Mouse (Mus musculus) liver, embryonic 14.5 days (tissue): ENCODE data around the gene Clpsl2. TPM values are rescaled to one million over a fixed set of nuclear protein-coding genes. Genes with fewer than 3 reads are reported as not detected.

Experiments used
- ATAC-seq: fragments of 200-750 bp; cut with Nextera tagmentation; 2 replicates; pipeline ENCODE4 v1.8.0; 2017; ENCODE audit warnings: moderate number of reproducible peaks, mild to moderate bottlenecking, moderate library complexity; ENCODE audit not compliant: insufficient read depth
- DNase-seq, 3 experiments: peaks; one replicate each; pipeline ENCODE4 v3.0.0-alpha.2; 2012 to 2013; ENCODE audit warnings: low read depth in 3 of 3, low spot score in 3 of 3
- H3K27ac ChIP-seq: fragments of 300-500 bp; sonication (generic); 2 replicates; pipeline ENCODE4 v1.5.1; 2014; ENCODE audit warnings: moderate library complexity, mild to moderate bottlenecking, control low read depth, inconsistent platforms
- H3K27me3 ChIP-seq: fragments of 300-500 bp; sonication (generic); 2 replicates; pipeline ENCODE4 v1.6.1; 2014; ENCODE audit warnings: mild to moderate bottlenecking, low read length, moderate library complexity; ENCODE audit not compliant: control insufficient read depth, insufficient read depth
- H3K36me3 ChIP-seq: fragments of 300-500 bp; sonication (generic); replicated peaks from 2 replicates; pipeline ENCODE4 v1.6.1; 2014; ENCODE audit warnings: low read depth; ENCODE audit not compliant: control insufficient read depth, insufficient read depth
- H3K4me1 ChIP-seq, 2 experiments: fragments of 200-500 bp in 1 of 2; fragments of 300-500 bp in 1 of 2; sonication (generic) in 1 of 2; replicated peaks; 2 replicates each; pipeline ENCODE4 v1.6.1; 2012 to 2014; ENCODE audit warnings: antibody characterized with exemption in 1 of 2, inconsistent platforms in 1 of 2, low read length in 1 of 2; ENCODE audit not compliant: control insufficient read depth in 2 of 2, insufficient read depth in 2 of 2
- H3K4me2 ChIP-seq: fragments of 300-500 bp; sonication (generic); 2 replicates; pipeline ENCODE4 v1.6.1; 2014; ENCODE audit warnings: low read depth, mild to moderate bottlenecking, control low read depth, moderate library complexity
- H3K4me3 ChIP-seq, 2 experiments: fragments of 200-500 bp in 1 of 2; fragments of 300-500 bp in 1 of 2; sonication (generic) in 1 of 2; 2 replicates each; pipeline ENCODE4 v1.5.1; 2012 to 2014; ENCODE audit warnings: low read depth in 2 of 2, low read length in 2 of 2, mild to moderate bottlenecking in 2 of 2, control low read depth in 1 of 2, inconsistent platforms in 1 of 2, moderate library complexity in 1 of 2; ENCODE audit not compliant: insufficient read depth in 1 of 2
- H3K9ac ChIP-seq: fragments of 300-500 bp; sonication (generic); replicated peaks from 2 replicates; pipeline ENCODE4 v1.6.1; 2014; ENCODE audit warnings: mild to moderate bottlenecking, control low read depth, moderate library complexity
- H3K9me3 ChIP-seq: fragments of 300-500 bp; sonication (generic); 2 replicates; pipeline ENCODE4 v1.6.1; 2016; ENCODE audit warnings: low read length, mixed read lengths; ENCODE audit not compliant: control insufficient read depth
- CTCF ChIP-seq: IDR thresholded peaks from 2 replicates; pipeline ENCODE4 v1.5.1; 2016; ENCODE audit warnings: antibody characterized with exemption, low read depth, control low read depth
- EP300 ChIP-seq: IDR thresholded peaks from 2 replicates; pipeline ENCODE4 v1.6.1; 2016; ENCODE audit warnings: antibody characterized with exemption, low read depth
- WGBS: fragments of 180-500 bp; shearing (Covaris S2); extraction: QIAGEN DNeasy Blood & Tissue Kit; methylation state at CpG from one replicate; pipeline ENCODE4 v1.1.7; 2014; ENCODE audit not compliant: insufficient replicate concordance; 5-methylcytosine and 5-hydroxymethylcytosine counted together
- polyA plus RNA-seq, 2 experiments: library from polyadenylated mRNA; depleted of rRNA in 1 of 2; stranded (reverse) in 1 of 2; unstranded in 1 of 2; fragments of >200 nt; fragmentation: Nextera tagmentation in 1 of 2; extraction: Ambion mirVana in 1 of 2; gene quantifications; 2 replicates each; pipeline versions ENCODE4 v1.2.1 to v1.2.3; 2012 to 2014

Clpsl2 gene
- polyA plus RNA-seq, 2 experiments, result not detected

DNA sequence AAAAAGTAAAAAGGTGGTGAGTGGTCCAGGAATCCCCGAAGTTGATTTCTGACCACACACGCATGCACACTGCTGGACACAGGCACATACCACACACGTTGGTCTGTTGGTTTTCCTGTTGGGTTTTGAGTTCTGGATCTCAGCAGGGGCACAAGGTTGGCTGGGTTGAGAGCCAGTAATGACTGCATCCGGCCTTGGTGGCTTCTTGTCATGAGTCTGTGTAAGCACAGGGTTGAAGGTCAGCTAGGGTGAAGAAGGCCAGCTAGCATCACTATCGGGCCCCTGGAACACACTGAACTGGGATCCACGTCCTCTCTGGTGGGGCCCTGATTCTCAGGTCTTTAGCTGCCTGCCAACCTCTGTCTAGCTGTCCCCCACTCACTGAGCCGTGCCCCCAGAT is 23.3 kb downstream of the Clpsl2 start:
- TF ChIP-seq CTCF (no peak), EP300 (no peak)
- H3K4me2 ChIP-seq, result no peak overlapping the region
- DNase-seq (no peak), ATAC-seq (no peak)
- H3K36me3 ChIP-seq, result no peaks in the 10 kb centered on the region
- WGBS, result 53% methylated on average over 7 of the region's 7 CpGs
- H3K27ac ChIP-seq, result no peak overlapping the region
- no peak overlapping the region for H3K4me3 ChIP-seq
- no peaks in the 10 kb centered on the region for H3K9me3 ChIP-seq
- H3K27me3 ChIP-seq, result no peaks in the 10 kb centered on the region
- no peak overlapping the region for H3K9ac ChIP-seq
- H3K4me1 ChIP-seq, result 0 out of 4 replicates have a peak, but pooled peaks cover 0 to 2% of the 10 kb centered on the region in 2 experiments

- Histone ChIP-seq H3K4me2 (no peak overlapping the region), H3K4me1 (0 out of 4 replicates have a peak, but pooled peaks cover 0 to 2% of the 10 kb centered on the region in 2 experiments), H3K9ac (no peak overlapping the region), H3K27me3 (no peaks in the 10 kb centered on the region), H3K27ac (no peak overlapping the region), H3K4me3 (no peak overlapping the region), H3K9me3 (no peaks in the 10 kb centered on the region), H3K36me3 (no peaks in the 10 kb centered on the region)
- no peak for TF ChIP-seq EP300
- TF ChIP-seq CTCF, result no peak
- DNase-seq (no peak), ATAC-seq (no peak)
- 63% methylated on average over 6 of the region's 6 CpGs for WGBS
Measured at GRCm38 (mm10) chr17:28572941-28573340, 23.7 kb downstream of the Clpsl2 start.

GRCm38 (mm10) chr17:28575244-28576125 is 26.3 kb downstream of the Clpsl2 start, which contains the start of gene Lhfpl5:
Lhfpl5 (plus strand) TSS chr17:28575641.
- Histone ChIP-seq H3K4me3 (no peak within 1 kb of the TSS), H3K27me3 (no peaks in the 10 kb centered on the region), H3K36me3 (no peaks in the 10 kb centered on the region), H3K4me1 (0 out of 4 replicates have a peak, but pooled peaks cover 0 to 2% of the 10 kb centered on the region in 2 experiments), H3K27ac (no peak within 1 kb of the TSS), H3K9ac (no peak within 1 kb of the TSS), H3K9me3 (no peaks in the 10 kb centered on the region), H3K4me2 (peak within 1 kb of the TSS; percentile 21; the same call in 1 of the 2 replicates)
- 13% methylated on average over 49 of the region's 50 CpGs for WGBS
- ATAC-seq (peak; percentile 26; the same call in 1 of the 2 replicates), DNase-seq (peak in 1 of 3 experiments; percentile 11)
- TF ChIP-seq EP300 (no peak), CTCF (no peak)

GRCm38 (mm10) chr17:28580396-28580795 is 31.2 kb downstream of the Clpsl2 start:
- Histone ChIP-seq H3K27me3 (no peaks in the 10 kb centered on the region), H3K9ac (no peak overlapping the region), H3K36me3 (no peaks in the 10 kb centered on the region), H3K4me2 (no peak overlapping the region), H3K4me1 (no peaks in the 10 kb centered on the region), H3K27ac (no peak overlapping the region), H3K4me3 (no peak overlapping the region), H3K9me3 (no peaks in the 10 kb centered on the region)
- ATAC-seq (no peak), DNase-seq (peak; percentile 31 to 55 (median 44))
- WGBS, result 5% methylated on average over 9 of the region's 9 CpGs
- TF ChIP-seq CTCF (no peak), EP300 (no peak)

DNA sequence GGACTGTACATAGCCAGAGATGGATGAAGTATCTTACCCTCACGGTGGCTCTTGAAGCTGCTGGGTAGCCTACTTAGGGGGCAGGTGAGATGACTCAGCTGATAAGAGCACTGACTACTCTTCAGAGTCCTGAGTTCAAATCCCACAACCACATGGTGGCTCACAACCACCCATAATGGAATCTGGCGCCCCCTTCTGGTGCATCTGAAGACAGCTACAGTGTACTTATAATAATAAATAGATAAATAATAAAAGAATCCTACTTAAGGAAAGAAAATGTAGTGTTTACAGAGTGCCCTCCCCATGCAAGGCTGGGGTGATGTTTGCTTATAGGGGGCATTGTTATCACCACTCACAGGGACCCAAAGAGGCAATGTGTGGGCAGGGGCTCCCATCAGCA is 31.8 kb downstream of the Clpsl2 start:
- DNase-seq (no peak), ATAC-seq (no peak)
- no peaks in the 10 kb centered on the region for H3K36me3 ChIP-seq
- H3K9me3 ChIP-seq, result no peaks in the 10 kb centered on the region
- H3K4me1 ChIP-seq, result no peaks in the 10 kb centered on the region
- no peak overlapping the region for H3K4me2 ChIP-seq
- WGBS, result 43% methylated on average over 2 of the region's 2 CpGs
- no peak overlapping the region for H3K9ac ChIP-seq
- no peaks in the 10 kb centered on the region for H3K27me3 ChIP-seq
- TF ChIP-seq CTCF, result peak; percentile 31; the same call in 1 of the 2 replicates
- no peak for TF ChIP-seq EP300
- H3K27ac ChIP-seq, result no peak overlapping the region
- H3K4me3 ChIP-seq, result no peak overlapping the region
